Mouse (Mus musculus) heart, adult 2 months (tissue): ENCODE results near the gene Eri2.

Experiments used
- CTCF ChIP-seq: fragments of 200-600 bp; IDR thresholded peaks from 2 replicates; pipeline ENCODE4 v1.8.1; 2022; ENCODE audit warnings: antibody characterized with exemption, mild to moderate bottlenecking, moderate library complexity
- EP300 ChIP-seq: fragments of 200-500 bp; IDR thresholded peaks from 2 replicates; pipeline ENCODE4 v1.6.1; 2011; ENCODE audit warnings: low read depth, low read length, control low read depth; ENCODE audit not compliant: insufficient read depth

GRCm38 (mm10) chr7:119800991-119801390, 7.1 kb upstream of the Eri2 start:
- TF ChIP-seq EP300 (no peak), CTCF (no peak)
